Mouse (Mus musculus): ENCODE measurements around the gene Fgfr2.

- no peak for TF ChIP-seq CTCF (IDR thresholded peaks at IDR 0.05; ENCODE audit: low read depth)
- TF ChIP-seq EP300 (IDR thresholded peaks at IDR 0.05; ENCODE audit: low read depth) = no peak
These were observed 336.1 kb downstream of the Fgfr2 start for GRCm38 (mm10) chr7:132787022-132787421.

Data from liver, postnatal 0 days (tissue).